Mouse (Mus musculus) midbrain, postnatal 0 days (tissue): Measurements from ENCODE around the gene Dnajc16. TPM values are rescaled to one million over a fixed set of nuclear protein-coding genes. Genes with fewer than 3 reads are reported as not detected.

ENCODE experiments used
- ATAC-seq: fragments of 200-750 bp; cut with Nextera tagmentation; 2 replicates; pipeline ENCODE4 v1.8.0; 2017; ENCODE audit warnings: moderate number of reproducible peaks, mild to moderate bottlenecking, moderate TSS enrichment, moderate library complexity; ENCODE audit not compliant: low FRiP score
- DNase-seq: peaks from one replicate; pipeline ENCODE4 v3.0.0-alpha.2; 2015; ENCODE audit warnings: low spot score
- H3K27ac ChIP-seq: fragments of 300-500 bp; sonication (generic); 2 replicates; pipeline ENCODE4 v1.5.1; 2014; ENCODE audit warnings: low read depth, mild to moderate bottlenecking, low read length, mixed read lengths
- H3K27me3 ChIP-seq: fragments of 300-500 bp; sonication (generic); 2 replicates; pipeline ENCODE4 v1.6.1; 2014; ENCODE audit warnings: low read length, control low read depth, mixed read lengths; ENCODE audit not compliant: insufficient read depth
- H3K36me3 ChIP-seq: fragments of 300-500 bp; sonication (generic); 2 replicates; pipeline ENCODE4 v1.6.1; 2014; ENCODE audit warnings: low read length, control low read depth, mixed read lengths; ENCODE audit not compliant: insufficient read depth
- H3K4me1 ChIP-seq: fragments of 300-500 bp; sonication (generic); 2 replicates; pipeline ENCODE4 v1.6.1; 2014; ENCODE audit warnings: mild to moderate bottlenecking, control low read depth, antibody characterized with exemption, low read length, mixed read lengths; ENCODE audit not compliant: insufficient read depth
- H3K4me2 ChIP-seq: fragments of 300-500 bp; sonication (generic); 2 replicates; pipeline ENCODE4 v1.6.1; 2014; ENCODE audit warnings: low read depth, mild to moderate bottlenecking, low read length, mixed read lengths; ENCODE audit not compliant: poor library complexity, severe bottlenecking
- H3K4me3 ChIP-seq: fragments of 300-500 bp; sonication (generic); 2 replicates; pipeline ENCODE4 v1.5.1; 2014; ENCODE audit warnings: low read depth, mild to moderate bottlenecking, low read length, moderate library complexity
- H3K9ac ChIP-seq: fragments of 300-500 bp; sonication (generic); replicated peaks from 2 replicates; pipeline ENCODE4 v1.6.1; 2014; ENCODE audit warnings: mild to moderate bottlenecking, low read length, moderate library complexity, mixed read lengths; ENCODE audit not compliant: poor library complexity, severe bottlenecking
- H3K9me3 ChIP-seq: fragments of 300-500 bp; sonication (generic); 2 replicates; pipeline ENCODE4 v1.6.1; 2016; ENCODE audit warnings: low read length, control low read depth
- CTCF ChIP-seq: IDR thresholded peaks from 2 replicates; pipeline ENCODE4 v1.5.1; 2016; ENCODE audit warnings: antibody characterized with exemption, mild to moderate bottlenecking
- WGBS: fragments of 180-500 bp; shearing (Covaris S2); extraction: QIAGEN DNeasy Blood & Tissue Kit; methylation state at CpG from one replicate; pipeline ENCODE4 v1.1.7; 2014; 5-methylcytosine and 5-hydroxymethylcytosine counted together
- polyA plus RNA-seq: library from polyadenylated mRNA; unstranded; fragments of >200 nt; fragmentation: Nextera tagmentation; extraction: Ambion mirVana; gene quantifications from 2 replicates; pipeline ENCODE4 v1.2.1, GENCODE M21; 2015
- total RNA-seq: library from RNA; depleted of rRNA; stranded (reverse); fragments of >200 nt; gene quantifications from 2 replicates; pipeline ENCODE4 v1.2.3, GENCODE M21; 2014; rRNA removed

The Dnajc16 gene
- total and polyA plus RNA-seq, 2 experiments from 2014 or later = 7.2 to 18.2 TPM

DNA sequence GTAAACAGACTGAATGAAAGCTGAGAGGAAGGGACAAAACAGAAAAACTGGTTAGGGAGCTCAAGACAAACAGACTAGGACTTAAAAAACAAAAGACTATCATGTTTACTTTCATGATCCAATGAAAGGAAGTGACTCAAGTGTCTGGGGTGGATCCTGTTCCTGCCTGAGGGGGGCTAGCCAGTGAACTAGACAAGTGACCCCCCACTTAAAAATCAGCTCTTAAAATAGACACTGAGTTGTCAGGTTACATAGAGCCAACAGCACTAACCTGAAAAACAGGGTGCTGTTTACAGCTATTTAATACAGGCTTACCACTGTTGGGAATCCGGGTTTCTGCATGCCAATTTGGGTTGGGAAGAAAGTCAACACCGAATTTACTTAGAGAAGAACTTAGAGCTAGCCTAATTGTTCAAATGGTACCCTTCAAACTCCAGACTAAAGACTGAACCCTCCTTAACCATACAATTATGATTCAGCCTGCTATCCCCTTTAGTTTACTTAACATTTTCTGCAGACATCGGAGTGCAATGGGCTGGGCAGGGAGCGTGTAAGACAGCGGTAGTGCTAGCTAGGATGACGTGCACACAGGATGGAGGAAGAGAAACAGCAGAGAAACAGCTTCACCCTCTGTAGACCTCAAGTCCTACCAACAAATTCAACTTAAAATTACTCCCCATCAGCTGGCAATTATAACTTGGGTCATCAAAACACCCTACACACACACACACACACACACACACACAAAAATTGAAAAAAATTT is 69.8 kb downstream of the Dnajc16 start:
- 77% methylated on average over 6 of the region's 6 CpGs for WGBS
- Histone ChIP-seq H3K4me3 (no peak overlapping the region), H3K4me2 (no peak overlapping the region), H3K27ac (no peak overlapping the region), H3K9me3 (no peaks in the 10 kb centered on the region), H3K27me3 (no peaks in the 10 kb centered on the region), H3K9ac (no peak overlapping the region), H3K4me1 (peaks cover 12% of the 10 kb centered on the region; the same call in 1 of the 2 replicates), H3K36me3 (no peaks in the 10 kb centered on the region)
- TF ChIP-seq CTCF = no peak
- no peak for ATAC-seq
- DNase-seq = no peak

DNA sequence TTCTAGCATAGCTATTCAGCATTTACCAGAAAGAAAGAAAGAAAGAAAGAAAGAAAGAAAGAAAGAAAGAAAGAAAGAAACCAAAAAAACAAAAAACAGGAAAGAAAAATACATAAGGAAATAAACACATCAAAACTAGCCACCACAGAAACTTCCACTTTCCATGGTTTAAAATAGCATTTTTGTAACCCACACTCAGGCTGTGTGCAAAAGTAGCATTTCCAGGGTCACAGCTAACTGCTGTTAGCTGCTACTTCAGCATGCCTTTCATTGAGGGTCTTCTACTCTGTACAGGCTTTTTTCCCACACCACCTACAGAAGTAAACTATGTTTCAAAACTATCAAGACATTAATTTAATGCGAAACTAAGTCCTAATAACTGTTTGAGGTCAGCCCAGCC is 71.4 kb downstream of the Dnajc16 start:
- ATAC-seq = no peak
- Histone ChIP-seq H3K4me1 (peaks cover 12% of the 10 kb centered on the region; the same call in 1 of the 2 replicates), H3K27ac (no peak overlapping the region), H3K4me2 (no peak overlapping the region), H3K9me3 (no peaks in the 10 kb centered on the region), H3K9ac (no peak overlapping the region), H3K36me3 (no peaks in the 10 kb centered on the region), H3K4me3 (no peak overlapping the region), H3K27me3 (no peaks in the 10 kb centered on the region)
- 88% methylated on average over 1 of the region's 1 CpGs for WGBS
- no peak for TF ChIP-seq CTCF
- DNase-seq = no peak

DNA sequence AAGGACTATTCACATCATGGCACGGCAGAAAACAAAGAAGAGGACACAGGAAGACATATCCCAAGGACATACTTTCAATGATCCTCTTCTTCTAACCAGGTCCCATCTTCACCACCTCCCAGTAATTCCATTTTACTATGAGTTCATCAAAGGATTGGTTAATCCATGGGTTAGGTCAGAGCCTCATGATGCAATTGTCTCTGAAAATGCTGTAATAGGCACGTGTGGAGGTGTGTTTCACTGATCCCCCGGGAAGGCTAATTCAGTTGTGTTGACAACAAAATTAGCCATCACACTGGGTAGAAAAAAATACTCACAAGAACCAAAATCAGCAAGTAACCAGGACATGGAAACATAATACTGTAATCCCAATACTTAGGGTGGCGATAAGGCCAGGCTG is 73.1 kb downstream of the Dnajc16 start:
- TF ChIP-seq CTCF = no peak
- Histone ChIP-seq H3K27ac (no peak overlapping the region), H3K27me3 (no peaks in the 10 kb centered on the region), H3K36me3 (peaks cover 7% of the 10 kb centered on the region), H3K4me1 (peaks cover 12% of the 10 kb centered on the region; the same call in 1 of the 2 replicates), H3K9me3 (no peaks in the 10 kb centered on the region), H3K9ac (no peak overlapping the region), H3K4me2 (no peak overlapping the region), H3K4me3 (no peak overlapping the region)
- WGBS = 90% methylated on average over 4 of the region's 4 CpGs
- DNase-seq (no peak), ATAC-seq (no peak)

- ATAC-seq (no peak), DNase-seq (peak; percentile 13)
- 86% methylated on average over 2 of the region's 2 CpGs for WGBS
- Histone ChIP-seq H3K36me3 (peaks cover 13% of the 10 kb centered on the region), H3K27me3 (no peaks in the 10 kb centered on the region), H3K4me1 (no peaks in the 10 kb centered on the region), H3K27ac (no peak overlapping the region), H3K4me2 (no peak overlapping the region), H3K9ac (no peak overlapping the region), H3K9me3 (no peaks in the 10 kb centered on the region), H3K4me3 (no peak overlapping the region)
- TF ChIP-seq CTCF = no peak
Measured at GRCm38 (mm10) chr4:141715027-141715426, 75.7 kb downstream of the Dnajc16 start.

GRCm38 (mm10) chr4:141713598-141714142 is 77.1 kb downstream of the Dnajc16 start:
- H3K4me3 ChIP-seq = no peak overlapping the region
- H3K4me1 ChIP-seq = no peaks in the 10 kb centered on the region
- no peaks in the 10 kb centered on the region for H3K27me3 ChIP-seq
- H3K4me2 ChIP-seq = no peak overlapping the region
- WGBS = 79% methylated on average over 5 of the region's 5 CpGs
- ATAC-seq = no peak
- no peak overlapping the region for H3K9ac ChIP-seq
- TF ChIP-seq CTCF = no peak
- H3K9me3 ChIP-seq = no peaks in the 10 kb centered on the region
- H3K36me3 ChIP-seq = peaks cover 21% of the 10 kb centered on the region
- no peak overlapping the region for H3K27ac ChIP-seq
- DNase-seq = no peak

GRCm38 (mm10) chr4:141711250-141711649 is 79.5 kb downstream of the Dnajc16 start:
- Histone ChIP-seq H3K4me3 (no peak overlapping the region), H3K27me3 (no peaks in the 10 kb centered on the region), H3K4me2 (no peak overlapping the region), H3K4me1 (no peaks in the 10 kb centered on the region), H3K9me3 (no peaks in the 10 kb centered on the region), H3K36me3 (peaks cover 40% of the 10 kb centered on the region), H3K9ac (no peak overlapping the region), H3K27ac (no peak overlapping the region)
- no peak for ATAC-seq
- DNase-seq = no peak
- TF ChIP-seq CTCF = no peak
- WGBS = 100% methylated on average over 1 of the region's 1 CpGs

Other genes starting within 250 kb of the Dnajc16 start
- 24.0 and 26.2 TPM in 2 replicates for gene Fblim1, start 184.8 kb downstream of the Dnajc16 start, total RNA-seq
- gene Fblim1, start 184.8 kb downstream of the Dnajc16 start, polyA plus RNA-seq = 23.1 and 24.1 TPM in 2 replicates
- 0.33 and 1.4 TPM in 2 replicates for gene Tmem82, start 172.3 kb downstream of the Dnajc16 start, total RNA-seq
- 0.68 and 0.85 TPM in 2 replicates for gene Tmem82, start 172.3 kb downstream of the Dnajc16 start, polyA plus RNA-seq
- gene Slc25a34, start 167.1 kb downstream of the Dnajc16 start, total RNA-seq = 7.4 and 10.6 TPM in 2 replicates
- gene Slc25a34, start 167.1 kb downstream of the Dnajc16 start, polyA plus RNA-seq = 2.0 and 2.1 TPM in 2 replicates
- 40.0 and 41.7 TPM in 2 replicates for gene Plekhm2, start 126.0 kb downstream of the Dnajc16 start, total RNA-seq
- 6.7 and 6.9 TPM in 2 replicates for gene Plekhm2, start 126.0 kb downstream of the Dnajc16 start, polyA plus RNA-seq
- gene Rsc1a1, start 105.3 kb downstream of the Dnajc16 start, total RNA-seq = 2.7 and 12.7 TPM in 2 replicates
- not detected in 2 replicates for gene Rsc1a1, start 105.3 kb downstream of the Dnajc16 start, polyA plus RNA-seq
- 21.7 and 25.7 TPM in 2 replicates for gene Ddi2, start 67.5 kb downstream of the Dnajc16 start, total RNA-seq
- 8.9 and 9.2 TPM in 2 replicates for gene Ddi2, start 67.5 kb downstream of the Dnajc16 start, polyA plus RNA-seq
- gene Agmat, start 44.3 kb downstream of the Dnajc16 start, total RNA-seq = not detected in 2 replicates
- gene Agmat, start 44.3 kb downstream of the Dnajc16 start, polyA plus RNA-seq = not detected in 2 replicates
- gene Casp9, start 2.7 kb upstream of the Dnajc16 start, total RNA-seq = 26.9 and 27.0 TPM in 2 replicates
- 17.6 and 19.7 TPM in 2 replicates for gene Casp9, start 2.7 kb upstream of the Dnajc16 start, polyA plus RNA-seq
- gene Cela2a, start 35.2 kb upstream of the Dnajc16 start, total RNA-seq = not detected in 2 replicates
- gene Cela2a, start 35.2 kb upstream of the Dnajc16 start, polyA plus RNA-seq = not detected in 2 replicates
- gene Ctrc, start 55.4 kb upstream of the Dnajc16 start, total RNA-seq = not detected in 2 replicates
- gene Ctrc, start 55.4 kb upstream of the Dnajc16 start, polyA plus RNA-seq = not detected in 2 replicates
- gene Efhd2, start 84.0 kb upstream of the Dnajc16 start, total RNA-seq = 38.8 TPM in 2 replicates
- gene Efhd2, start 84.0 kb upstream of the Dnajc16 start, polyA plus RNA-seq = 49.0 and 54.8 TPM in 2 replicates
- gene Fhad1, start 224.2 kb upstream of the Dnajc16 start, total RNA-seq = 3.6 and 5.6 TPM in 2 replicates
- gene Fhad1, start 224.2 kb upstream of the Dnajc16 start, polyA plus RNA-seq = 6.6 and 7.2 TPM in 2 replicates